Mouse (Mus musculus) ES-CJ7 (cell line): ENCODE data around the gene Lrg1.

Experiments
- DNase-seq: peaks from one replicate; pipeline ENCODE4 v3.0.0; 2011; ENCODE audit warnings: low read depth, low spot score

Gene Lrg1

GRCm38 (mm10) chr17:56077523-56077922 is 44.3 kb downstream of the Lrg1 start:
- no peak for DNase-seq

DNA sequence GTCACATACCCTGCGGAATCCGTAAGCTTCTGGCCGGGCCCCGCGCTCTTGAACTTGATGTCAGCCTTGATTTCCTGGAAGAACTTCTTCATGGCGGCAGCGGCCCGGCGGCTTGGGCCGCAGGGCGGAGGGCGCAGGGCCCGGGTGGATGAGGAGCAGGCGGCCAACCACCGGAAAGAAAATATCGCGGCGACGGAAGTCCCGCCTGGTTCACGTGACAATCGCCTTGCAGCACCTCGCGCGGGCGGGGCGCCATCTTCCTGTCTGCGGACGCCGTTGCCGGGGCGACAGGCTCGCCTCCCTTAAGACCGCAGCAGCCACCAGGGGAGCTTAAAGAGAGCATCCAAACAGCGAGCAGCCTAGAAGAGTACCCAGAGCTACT is 47.0 kb downstream of the Lrg1 start, which contains the start of gene Ubxn6:
Gene Ubxn6, minus strand, starts transcription at position 202 of the 382 bp plus-strand sequence.
- DNase-seq: peak; percentile 98

DNA sequence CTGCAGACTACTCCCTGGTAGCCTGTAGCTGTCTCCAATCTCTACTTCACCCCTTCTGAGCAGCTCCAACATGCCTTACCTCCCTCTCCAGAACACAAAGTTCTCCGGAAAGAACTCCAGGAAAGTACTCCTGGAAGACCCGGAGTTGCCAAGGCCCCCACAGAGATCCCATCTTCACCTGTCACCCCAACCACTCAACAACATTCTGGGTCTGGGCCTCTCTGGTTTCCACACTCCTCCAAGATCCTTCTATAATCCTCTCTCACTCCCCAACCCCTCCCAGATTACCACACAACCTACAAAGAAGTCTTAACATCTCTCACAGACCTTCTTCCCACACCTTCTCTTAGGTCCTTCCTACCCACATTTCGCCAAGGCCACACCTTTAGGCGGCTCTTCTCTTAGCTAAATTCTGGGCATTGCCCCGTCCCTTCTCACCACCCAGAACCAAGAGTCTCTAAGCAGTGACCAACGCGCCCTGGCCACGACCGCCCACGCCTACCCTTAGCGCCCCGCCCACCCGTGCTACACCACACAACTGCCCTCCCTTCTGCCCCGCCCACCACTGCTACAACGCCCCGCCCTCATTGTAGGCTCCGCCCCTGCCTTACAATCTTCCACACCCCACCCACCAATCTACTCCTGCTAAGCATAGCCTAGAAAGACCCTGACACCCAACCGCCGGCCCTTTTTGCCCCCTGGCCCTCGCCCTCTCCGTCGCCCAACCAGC is 47.5 kb downstream of the Lrg1 start:
- peak; percentile 91 for DNase-seq

- no peak for DNase-seq
These were observed 49.6 kb downstream of the Lrg1 start for GRCm38 (mm10) chr17:56072243-56072642.

- DNase-seq: no peak
These were observed 50.7 kb downstream of the Lrg1 start for GRCm38 (mm10) chr17:56071126-56071525.
